ENCODE assay signal across 8 mouse cellular contexts in the genomic region with DNA sequence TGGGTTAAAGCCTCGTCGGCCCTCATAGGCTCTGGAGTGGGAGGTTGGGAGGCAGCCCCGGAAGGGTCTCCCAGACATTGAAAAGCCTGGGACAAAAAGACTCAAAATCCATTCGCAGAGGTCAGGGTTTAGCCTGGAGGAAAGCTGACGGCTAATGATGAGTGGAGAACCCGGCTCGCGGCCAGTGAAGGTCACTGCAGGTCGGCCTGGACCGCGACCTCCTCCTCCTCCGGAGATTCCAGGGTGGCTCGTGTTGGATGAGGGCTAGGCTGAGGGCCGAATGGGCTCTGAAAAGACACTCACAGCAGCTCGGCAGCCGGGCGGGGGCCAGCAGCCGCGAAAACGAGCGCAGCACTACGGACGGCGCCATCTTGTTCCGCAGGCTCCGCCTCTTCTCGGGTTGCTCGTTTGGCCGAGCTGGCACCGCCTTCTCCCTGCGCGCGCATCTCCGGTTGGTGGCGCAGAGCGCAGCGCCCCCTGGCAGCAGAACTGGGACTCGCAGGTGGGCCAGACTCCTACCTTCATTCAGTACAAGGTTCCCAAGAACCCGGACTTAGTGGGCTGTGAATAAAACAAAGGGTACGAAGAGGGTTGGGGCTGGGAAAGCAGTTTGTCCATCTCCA. TPM values are rescaled to one million over a fixed set of nuclear protein-coding genes. Genes with fewer than 3 reads are reported as not detected.
DNase-seq lines count a peak whose midpoint lies in the region; ATAC-seq lines count a peak whose summit lies in the region.

TSS of gene Ndufc1 (minus strand) at position 428 of the 623 bp plus-strand sequence.

- H3K4me3 ChIP-seq in megakaryocyte, embryonic 14.5 days (replicated peaks), result peak within 1 kb of the TSS; percentile 98

- DNase-seq in ZHBTc4 (ENCODE audit: low read depth, low spot score), result peak; percentile 97
- DNase-seq in gastrocnemius, adult 8-10 months (ENCODE audit: low spot score in 2 of 2), result peak; percentile 93 to 95
- peak; percentile 93 for DNase-seq in hindlimb bud, embryonic 11.5 days (ENCODE audit: extremely low spot score, low read depth, low spot score)
- peak; percentile 89 to 98 for DNase-seq in left cerebral cortex, adult 8-10 months (ENCODE audit: low spot score in 2 of 2)
- peak; percentile 96 to 98 for DNase-seq in right cerebral cortex, postnatal 10 days (ENCODE audit: low spot score in 2 of 2)
- peak; percentile 100 for DNase-seq in urinary bladder, postnatal 25 days (ENCODE audit: low spot score)

- H3K4me1 ChIP-seq in megakaryocyte, embryonic 14.5 days, result peaks cover 36% of the 10 kb centered on the region

- peaks cover 32% of the 10 kb centered on the region for H3K36me3 ChIP-seq in megakaryocyte, embryonic 14.5 days (replicated peaks; ENCODE audit: low read length)

- ATAC-seq in common myeloid progenitor, adult 5-6 weeks (replicated peaks; ENCODE audit: low read depth, poor library complexity, severe bottlenecking), result peak; percentile 99

- H3K9me3 ChIP-seq in megakaryocyte, embryonic 14.5 days, result no peaks in the 10 kb centered on the region

- no peaks in the 10 kb centered on the region for H3K27me3 ChIP-seq in megakaryocyte, embryonic 14.5 days (replicated peaks)

RNA-seq across cellular contexts. Expression of gene Ndufc1, which starts in this region (rescaled TPM):
- 22.7 and 50.2 TPM in 2 replicates for total RNA-seq in common myeloid progenitor, adult 5-6 weeks (2017)
- total RNA-seq in gastrocnemius, adult 8-10 months (2022), result 1,000 to 10,000 TPM in 2 of 4 experiments, 100 to 1,000 TPM in 2; 957 to 1,091 (median 1,034) TPM
- total RNA-seq in left cerebral cortex, adult 8-10 months (2022), result 100 to 1,000 TPM; 289 to 306 (median 295) TPM
- 15.6 and 41.0 TPM in 2 replicates for polyA plus RNA-seq in megakaryocyte, embryonic 14.5 days (2012; ENCODE audit: insufficient read depth, low replicate concordance)

Comparison
In these comparisons a context has a peak if more than half of its experiments do, and no peak if none do; other contexts are left out.
1. Peak in every context shown above with its lines: DNase-seq, ATAC-seq and H3K4me3 ChIP-seq.